Mouse (Mus musculus): ENCODE measurements around the gene Armh4.
"Not testable (repeated sequence)": the region's sequence is repeated elsewhere in the genome, so short reads cannot be mapped to it uniquely, and the experiment has no call there.

Gene Armh4

DNA sequence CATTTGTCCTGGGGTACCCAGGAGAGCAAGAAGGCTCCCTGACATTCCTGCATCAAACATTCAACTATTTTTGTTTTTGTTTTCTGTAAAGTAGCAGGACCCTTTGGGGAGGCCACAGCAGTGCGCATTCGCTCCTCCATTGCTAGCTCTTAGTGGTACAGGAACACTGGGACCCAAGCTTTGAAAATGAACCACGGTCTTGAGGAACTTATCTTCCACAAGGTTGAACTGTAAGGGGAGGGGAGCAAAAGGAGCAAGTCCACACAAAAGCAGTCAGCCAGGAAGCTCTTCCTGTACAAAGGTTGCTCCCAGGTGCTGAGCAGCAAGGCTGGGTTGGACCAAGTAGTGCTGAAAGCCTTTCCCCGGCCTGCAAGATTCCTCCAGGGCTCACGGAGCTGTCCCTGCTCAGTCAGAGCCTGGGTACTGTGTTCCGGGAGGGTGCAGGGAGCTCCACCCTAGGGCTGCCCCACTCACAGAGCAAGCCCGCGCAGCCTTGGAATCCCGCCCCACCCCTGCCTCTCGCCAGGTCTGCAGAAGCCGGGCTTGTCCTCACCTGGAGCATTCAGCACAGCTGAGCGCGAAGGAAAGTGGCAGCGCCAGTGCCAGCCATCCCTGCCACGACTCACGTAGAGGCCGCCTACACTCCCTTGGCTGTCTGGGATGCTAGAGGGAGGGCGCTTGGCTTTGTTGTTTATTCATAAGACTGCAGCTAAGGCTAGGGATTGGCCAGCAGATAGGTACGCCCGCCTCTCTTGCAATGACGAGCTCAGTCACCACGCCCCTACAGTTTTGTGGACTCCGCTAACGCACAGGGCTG, at the start of gene Armh4:
Gene Armh4 (minus strand): TSS at position 669 of the 817 bp plus-strand sequence.
- DNase-seq (ENCODE audit: extremely low read depth, insufficient read length, low spot score): peak; percentile 8

DNA sequence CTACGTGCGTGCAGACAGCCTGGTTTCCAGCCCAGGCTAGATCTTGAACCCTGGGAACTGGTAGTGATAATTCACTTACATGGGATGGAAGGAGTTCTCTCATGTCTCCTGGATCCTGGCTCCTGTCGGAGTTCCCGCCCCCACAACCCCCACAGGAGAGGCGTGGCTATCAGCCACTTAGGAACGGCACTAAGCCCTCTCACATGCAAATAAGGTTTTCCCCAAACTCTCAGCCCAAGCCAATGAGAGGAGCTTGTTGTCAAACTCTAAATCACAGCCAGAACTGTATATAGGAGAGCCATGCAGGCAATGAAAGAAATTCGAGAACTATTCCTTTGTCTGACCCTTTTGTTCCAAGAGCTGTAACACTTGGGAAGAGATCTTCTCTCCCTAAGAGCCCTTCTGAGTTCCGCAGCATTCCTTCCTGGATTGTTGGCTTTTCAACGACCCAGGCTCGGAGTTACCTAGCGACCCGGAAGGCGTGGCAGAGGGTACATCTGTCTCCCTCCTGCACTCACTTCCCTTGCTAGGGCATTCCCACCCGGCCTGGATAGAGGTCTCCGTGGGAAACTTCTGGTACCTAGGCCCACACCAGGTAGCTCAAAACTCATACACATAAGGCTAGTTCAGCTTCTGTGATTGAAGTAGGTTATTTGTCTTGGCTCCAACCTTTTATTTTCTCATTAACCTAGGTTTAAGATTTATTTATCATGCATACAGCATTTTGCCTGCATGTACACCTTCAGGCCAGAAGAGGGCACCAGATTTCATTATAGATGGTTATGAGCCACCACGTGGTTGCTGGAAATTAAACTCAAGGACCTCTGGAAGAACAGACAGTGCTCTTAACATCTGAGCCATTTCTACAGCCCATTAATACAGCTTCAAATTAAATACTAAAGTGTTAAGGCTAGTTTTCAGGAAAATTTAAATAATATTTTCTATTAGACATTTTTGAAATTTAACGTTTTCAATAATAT, 46.3 kb upstream of the Armh4 start:
- DNase-seq (ENCODE audit: extremely low read depth, insufficient read length, low spot score): no peak

DNA sequence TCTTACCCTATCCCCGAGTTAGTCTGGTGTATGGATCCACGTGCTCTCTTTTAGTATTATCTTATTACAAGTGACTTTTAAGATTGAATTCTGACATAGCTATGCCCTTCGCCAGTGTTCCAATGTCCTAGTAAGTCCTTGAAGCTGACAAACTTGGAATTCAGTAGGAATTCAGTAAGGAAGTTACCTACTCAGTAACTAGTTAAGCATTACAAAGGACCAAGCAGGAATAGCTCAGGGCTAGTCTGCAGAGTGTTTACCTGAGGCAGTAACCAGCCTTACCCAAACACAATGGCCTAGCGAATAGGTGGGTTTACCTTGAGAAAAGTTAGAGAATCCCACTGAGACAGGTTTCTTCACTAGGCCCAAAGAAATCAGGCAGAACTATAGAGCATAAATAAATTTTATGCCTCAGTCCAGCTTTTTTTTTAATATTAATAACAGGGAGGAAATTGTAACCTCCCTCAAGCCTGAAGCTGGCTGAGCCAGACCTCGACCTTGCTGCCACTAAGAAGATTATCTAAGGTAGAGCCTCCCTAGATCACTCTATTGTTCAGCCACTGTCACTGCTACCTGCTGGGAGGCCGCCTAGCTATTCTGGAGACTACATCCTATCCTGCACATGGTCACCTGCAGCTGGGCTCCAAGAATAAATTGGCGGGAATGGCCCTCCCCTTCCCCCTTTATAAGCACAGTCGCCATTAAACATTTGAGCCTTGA, 36.7 kb upstream of the Armh4 start:
- DNase-seq (ENCODE audit: extremely low read depth, insufficient read length, low spot score): not testable (repeated sequence)

DNA sequence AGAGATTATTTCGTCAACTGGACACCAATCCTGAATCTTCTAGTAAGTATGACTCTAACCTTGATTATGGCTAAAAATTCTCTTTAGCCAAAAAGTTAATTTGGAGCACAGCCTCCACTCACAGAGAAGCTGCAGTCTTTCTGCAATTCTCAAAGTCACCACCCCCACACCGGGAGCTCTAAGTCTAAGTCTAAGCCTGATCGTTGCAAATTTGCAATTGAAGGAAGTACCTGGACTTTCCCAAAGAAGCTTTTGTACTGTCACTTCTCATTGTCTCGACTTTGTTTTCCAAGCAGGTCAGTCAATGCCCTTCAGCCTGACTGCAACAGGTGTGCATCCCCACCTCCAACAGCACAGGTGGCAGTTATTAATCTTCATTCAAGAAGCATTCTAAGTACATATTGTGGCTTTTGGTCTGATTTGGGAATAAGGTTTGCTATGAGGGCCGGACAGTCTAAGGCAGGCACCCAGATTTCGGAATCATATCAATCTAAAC, 35.6 kb upstream of the Armh4 start:
- DNase-seq (ENCODE audit: extremely low read depth, insufficient read length, low spot score): not testable (repeated sequence)

DNA sequence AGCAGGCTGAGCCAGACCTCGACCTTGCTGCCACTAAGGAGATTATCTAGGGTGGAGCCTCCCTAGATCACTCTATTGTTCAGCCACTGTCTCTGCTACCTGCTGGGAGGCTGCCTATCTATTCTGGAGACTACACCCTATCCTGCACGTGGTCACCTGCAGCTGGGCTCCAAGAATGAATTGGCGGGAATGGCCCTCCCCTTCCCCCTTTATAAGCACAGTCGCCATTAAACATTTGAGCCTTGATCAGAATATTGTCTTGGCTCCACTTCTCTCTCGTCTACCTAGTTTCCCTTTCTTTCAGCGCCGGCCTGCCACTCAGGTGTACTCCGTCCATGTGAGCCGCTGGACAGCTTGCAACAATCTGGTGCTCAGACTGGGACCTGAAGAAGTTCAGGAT, 29.8 kb upstream of the Armh4 start:
- not testable (repeated sequence) for DNase-seq (ENCODE audit: extremely low read depth, insufficient read length, low spot score)

DNA sequence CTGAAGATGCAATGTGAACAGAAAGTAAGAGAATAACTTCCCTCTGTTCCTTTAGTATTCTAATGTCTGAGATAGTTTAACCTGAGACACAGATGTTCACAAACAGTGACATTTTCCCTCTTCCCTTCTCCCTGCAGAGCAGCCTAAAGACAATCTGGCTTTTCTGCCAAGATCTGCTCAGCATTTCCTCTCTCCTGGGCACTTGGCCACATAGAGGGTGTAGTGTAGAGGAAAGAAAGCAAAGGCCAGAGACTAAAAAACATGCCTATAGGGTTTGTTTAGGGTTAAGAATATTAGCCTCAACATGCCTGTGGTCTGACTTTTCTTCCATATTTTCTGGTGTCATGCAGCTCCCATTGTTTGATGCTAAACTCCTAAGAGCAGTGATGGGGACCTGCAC, 21.9 kb upstream of the Armh4 start:
- DNase-seq (ENCODE audit: extremely low read depth, insufficient read length, low spot score): not testable (repeated sequence)

DNA sequence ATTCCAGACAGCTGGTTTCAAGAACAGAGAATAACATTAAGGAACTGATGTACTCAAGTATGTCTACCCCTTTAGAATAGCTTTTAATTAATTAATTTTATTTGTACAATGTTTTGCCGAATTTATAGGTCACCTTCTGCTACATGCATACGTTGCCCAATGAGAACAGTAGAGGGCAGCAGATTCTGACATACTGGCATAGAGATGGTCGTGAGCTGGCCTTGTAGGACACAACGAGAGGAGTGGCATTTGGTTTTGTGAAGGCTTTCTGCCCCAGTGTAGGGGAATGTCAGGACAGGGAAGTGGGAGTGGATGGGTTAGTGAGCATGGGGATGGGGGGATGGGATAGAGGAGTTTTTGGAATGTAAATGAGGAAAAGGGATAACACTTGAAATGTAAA, 18.3 kb upstream of the Armh4 start:
- no peak for DNase-seq (ENCODE audit: extremely low read depth, insufficient read length, low spot score)

DNA sequence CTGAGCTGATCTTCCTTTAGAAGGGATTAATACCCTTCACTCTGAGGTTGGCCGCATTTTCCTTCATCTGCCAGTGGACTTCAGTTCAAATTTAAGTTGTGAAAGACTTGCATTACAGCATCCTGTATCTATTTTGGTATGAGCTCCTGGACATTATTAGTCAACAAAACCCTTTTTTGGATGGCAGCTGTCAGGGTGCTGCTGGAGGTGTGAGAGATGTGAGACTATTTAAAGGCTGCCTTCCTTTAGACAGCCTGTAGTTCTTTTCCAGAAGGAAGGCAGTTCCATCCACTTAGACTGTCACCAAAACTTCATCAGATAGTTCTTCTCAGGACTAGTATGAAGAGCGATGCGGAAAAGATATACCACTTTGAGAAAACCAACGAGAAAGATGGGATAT, 10.8 kb upstream of the Armh4 start:
- no peak for DNase-seq (ENCODE audit: extremely low read depth, insufficient read length, low spot score)

DNA sequence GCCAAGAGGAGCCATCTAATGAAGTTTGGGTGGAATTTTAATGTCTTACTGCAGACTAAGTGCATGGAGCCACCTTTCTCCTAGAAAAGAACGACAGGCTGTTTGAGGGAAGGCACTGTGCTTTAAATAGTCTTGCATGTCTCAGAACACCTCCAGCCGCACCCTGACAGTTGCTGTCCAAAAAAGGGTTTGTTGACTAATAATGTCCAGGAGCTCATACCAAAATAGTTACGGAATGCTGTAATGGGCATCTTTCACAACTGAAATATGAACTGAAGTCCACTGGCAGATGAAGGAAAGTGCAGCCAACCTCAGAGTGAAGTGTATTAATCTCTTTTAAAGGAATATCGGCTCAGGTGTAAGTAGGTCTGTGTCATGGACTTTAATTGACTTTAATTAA, 7.4 kb upstream of the Armh4 start:
- DNase-seq (ENCODE audit: extremely low read depth, insufficient read length, low spot score): no peak

DNA sequence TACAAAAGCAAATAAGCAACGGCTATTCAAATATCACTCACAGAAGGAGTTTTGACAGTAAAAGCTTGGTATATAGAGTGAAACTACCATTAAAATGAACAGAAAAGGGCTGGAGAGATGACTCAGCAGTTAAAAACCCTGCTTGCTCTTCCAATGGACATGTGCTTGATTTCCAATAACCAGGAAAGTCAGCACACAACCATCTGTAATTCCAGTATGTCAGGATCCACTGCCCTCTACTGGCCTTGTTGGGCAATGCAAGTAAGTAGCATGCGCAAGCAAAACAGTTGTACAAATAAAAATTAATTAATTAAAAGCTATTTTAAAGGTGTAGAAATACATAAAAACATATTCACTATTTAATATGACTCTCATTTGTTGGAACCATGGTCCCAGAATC, 2.6 kb upstream of the Armh4 start:
- no peak for DNase-seq (ENCODE audit: extremely low read depth, insufficient read length, low spot score)

DNA sequence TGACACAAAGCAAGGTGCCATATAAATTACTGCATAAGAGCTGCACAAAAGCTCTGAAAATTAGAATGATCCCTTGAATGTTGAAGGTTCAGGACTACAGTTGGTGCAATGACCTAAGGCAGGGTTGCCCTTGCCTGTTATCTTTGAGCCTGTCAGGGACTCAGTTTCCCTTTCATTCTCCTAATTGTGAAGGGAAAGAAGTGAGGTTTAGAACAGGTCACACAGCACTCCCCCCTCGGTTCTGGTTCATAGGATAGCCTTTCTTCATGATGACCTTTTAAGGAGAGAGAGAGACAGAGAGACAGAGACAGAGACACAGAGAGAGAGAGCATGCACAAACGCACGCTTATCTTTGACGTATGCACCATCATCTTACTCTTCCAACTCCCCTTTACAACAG, 683 bp upstream of the Armh4 start:
- DNase-seq (ENCODE audit: extremely low read depth, insufficient read length, low spot score): no peak

DNA sequence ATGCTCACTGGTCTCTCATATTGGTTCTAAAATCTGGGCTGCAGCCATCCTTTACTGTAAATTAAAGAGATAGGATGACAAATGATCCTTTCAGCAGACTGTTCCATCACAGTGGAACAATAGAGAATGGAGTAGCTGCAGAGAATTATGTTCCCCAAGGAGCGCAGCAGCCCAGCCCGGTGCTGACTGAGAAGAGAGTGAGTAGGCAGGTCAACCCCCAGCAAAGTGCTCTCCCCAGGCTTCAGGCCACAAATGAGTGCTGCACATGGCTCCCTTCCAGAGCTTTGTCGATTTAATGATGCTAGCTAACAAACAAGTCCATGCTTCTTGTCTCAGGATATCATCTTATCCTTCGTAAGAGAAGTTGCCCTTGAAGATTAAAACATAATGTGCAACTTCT, 2.8 kb downstream of the Armh4 start:
- no peak for DNase-seq (ENCODE audit: extremely low read depth, insufficient read length, low spot score)

DNA sequence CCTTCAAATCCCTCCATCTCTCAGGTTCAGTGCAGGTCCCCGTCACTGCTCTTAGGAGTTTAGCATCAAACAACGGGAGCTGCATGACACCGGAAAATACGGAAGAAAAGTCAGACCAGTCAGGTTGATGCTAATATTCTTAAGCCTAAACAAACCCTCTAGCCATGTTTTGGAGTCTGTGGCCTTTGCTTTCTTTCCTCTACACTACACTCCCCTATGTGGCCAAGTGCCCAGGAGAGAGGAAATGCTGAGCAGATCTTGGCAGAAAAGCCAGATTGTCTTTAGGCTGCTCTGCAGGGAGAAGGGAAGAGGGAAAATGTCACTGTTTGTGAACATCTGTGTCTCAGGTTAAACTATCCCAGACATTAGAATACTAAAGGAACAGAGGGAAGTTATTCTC, 5.6 kb downstream of the Armh4 start:
- not testable (repeated sequence) for DNase-seq (ENCODE audit: extremely low read depth, insufficient read length, low spot score)

DNA sequence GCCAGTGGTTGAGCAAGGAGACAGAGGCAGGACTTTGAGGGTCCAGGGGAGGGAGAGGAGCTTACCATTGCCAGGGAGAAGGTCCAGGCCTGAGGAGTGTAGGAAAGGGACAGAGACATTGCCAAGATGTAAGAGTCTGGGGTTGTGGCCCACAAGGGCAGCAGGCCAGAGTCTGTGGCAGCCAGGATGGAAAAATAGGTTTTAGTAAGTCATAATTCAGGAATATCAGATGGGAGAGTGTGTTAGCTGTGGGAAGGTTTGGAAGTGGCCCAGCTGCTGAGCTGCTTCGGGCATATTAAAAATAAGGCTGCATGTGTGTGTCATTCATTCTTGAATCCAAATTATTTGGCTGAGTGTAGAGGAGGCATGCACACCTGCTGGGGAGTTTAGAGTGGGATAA, 11.4 kb downstream of the Armh4 start:
- no peak for DNase-seq (ENCODE audit: extremely low read depth, insufficient read length, low spot score)

DNA sequence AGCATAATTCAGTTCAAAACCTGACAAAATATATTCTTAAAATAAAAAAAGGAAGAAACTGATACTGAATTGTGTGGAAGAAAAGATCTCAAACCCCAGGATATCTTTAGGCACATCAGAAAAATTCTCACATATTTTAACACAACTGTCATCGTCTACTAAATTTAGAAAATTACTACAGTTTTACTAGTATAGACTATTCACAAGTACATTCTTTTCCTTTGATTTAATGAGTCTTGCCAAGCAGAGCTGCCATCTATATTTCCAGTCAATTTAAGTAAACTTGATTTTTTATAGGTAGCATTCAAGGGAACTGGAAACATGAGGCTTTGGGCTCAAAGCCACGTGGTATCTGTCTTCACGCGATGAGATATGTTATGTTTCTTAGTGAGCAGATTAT, 16.6 kb downstream of the Armh4 start:
- DNase-seq (ENCODE audit: extremely low read depth, insufficient read length, low spot score): no peak

DNA sequence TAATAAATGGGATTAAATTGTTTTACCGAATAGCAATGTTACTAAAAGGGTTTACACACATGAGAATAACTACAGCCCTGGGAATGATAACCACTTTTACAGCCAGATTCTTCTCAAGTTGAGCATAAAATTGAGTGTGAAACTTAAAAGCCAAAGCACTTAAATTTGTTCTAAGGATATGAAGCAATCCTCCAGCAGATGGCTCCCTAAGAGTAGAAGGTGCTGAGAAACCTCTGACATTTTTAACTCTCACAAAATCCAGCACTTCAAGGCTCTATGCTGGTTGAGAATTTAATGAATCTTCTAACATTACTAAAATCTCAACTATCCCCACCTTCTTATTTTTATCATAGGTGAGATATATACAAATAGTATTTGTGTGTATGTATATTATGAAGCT, 27.3 kb downstream of the Armh4 start:
- DNase-seq (ENCODE audit: extremely low read depth, insufficient read length, low spot score): no peak

DNA sequence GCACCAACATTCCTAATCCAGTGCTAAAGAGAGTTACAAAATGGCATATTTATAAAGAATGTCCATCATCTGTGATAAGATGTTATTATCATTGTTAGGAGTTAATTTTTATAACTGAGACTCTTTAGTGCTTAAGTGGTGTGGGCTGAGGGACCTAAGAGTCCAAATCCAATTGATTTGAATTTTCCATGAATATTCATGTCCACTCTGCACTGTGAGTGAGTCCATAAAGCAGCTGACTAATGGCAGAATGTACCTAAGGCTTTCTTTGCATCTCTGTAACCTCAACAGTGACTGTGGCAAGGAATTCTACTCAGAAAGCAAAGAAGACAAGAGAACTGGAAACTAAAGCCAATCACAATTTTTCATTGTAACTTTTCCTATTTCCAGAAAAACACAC, 30.6 kb downstream of the Armh4 start:
- DNase-seq (ENCODE audit: extremely low read depth, insufficient read length, low spot score): no peak

DNA sequence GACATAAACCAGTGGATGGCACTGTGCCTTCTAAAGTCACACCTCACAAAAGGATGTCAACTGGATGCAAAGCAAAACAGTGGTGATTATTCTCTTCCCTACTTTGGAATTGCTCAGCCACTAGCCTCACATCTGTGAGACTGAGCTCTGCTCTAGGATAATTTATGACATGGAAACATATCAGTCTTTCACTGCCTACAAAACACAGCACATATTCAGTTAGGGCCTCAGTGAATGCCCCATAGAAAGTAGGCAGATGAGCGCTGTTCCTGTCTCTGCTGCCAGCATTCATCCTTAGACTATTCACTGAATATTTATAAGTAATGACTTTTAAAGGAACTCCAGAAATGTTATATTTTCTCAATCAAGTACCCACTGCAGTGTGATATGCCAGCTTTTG, 37.3 kb downstream of the Armh4 start:
- no peak for DNase-seq (ENCODE audit: extremely low read depth, insufficient read length, low spot score)

DNA sequence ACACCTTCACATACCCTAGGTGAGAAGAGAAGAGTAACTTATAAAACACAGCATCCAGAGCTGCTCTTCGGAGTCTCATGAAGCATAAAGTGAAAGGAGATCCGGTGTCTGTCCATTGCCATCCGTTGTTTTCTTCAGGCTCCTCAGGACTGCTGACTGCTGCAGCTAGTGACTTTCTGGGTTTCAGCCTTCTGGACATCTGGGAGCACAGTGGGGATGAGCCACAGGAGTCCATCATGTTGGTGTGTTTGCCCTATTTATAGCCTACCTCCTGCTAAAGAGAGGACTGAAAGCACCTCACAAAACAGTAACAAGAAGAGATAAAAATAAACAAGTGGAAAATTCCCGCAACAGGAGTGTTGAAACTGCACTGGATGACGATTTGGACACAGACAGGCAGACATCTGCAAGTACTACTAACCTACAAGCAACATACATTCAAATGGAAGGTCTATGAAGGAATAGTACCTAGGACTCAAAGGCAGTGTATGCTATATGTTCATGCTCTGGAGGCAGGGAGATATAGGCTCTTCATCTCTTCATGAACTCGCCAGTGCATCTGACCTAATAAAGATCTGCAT, 39.1 kb downstream of the Armh4 start:
- no peak for DNase-seq (ENCODE audit: extremely low read depth, insufficient read length, low spot score)

DNA sequence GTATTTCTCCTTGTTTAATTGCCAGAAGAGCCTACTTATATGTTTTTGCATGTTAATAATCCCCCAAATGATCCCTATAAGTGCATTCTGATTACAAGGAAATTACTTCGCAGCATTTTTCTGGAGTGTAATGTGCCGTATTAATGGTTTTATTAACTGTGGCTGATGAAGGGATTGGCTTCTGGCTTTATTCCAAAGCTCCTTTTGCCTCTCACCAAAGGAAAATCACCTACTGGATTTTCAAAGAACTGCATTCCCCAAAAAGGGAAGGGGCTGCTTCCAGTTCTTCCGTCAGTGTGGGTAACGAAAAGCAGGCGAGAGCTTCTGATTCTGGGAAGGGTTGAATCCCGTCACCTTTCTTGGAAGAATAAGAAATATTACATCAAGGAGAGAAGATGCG, 43.9 kb downstream of the Armh4 start:
- DNase-seq (ENCODE audit: extremely low read depth, insufficient read length, low spot score): no peak

All from 3134 (cell line).